In the genomic region with DNA sequence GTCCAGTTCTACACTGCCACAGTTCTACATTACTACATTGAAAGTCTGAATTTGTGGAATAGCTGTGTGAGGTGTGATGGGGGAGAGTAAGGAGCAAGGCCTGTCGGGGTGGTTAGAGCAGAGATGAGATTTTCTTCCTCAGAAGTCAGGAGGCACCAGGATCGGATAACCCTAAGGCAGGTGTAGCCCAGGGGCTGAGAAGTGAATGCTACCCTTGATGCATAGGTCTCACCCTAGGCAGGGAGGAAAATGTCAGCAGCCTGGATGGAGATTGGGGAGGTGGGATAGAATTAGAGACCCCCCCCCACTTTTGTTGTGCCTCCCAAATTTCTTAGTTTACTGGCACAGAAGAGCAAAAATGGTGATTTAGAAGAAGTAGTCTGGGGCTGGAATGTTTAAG, we compare ENCODE assay signal across 26 mouse cellular contexts. TPM values are rescaled to one million over a fixed set of nuclear protein-coding genes. Genes with fewer than 3 reads are reported as not detected.
"Had no signal": no experiment of that assay in that cellular context is flagged by ENCODE, and none has a peak within 500 bp of the region (broad histone marks: within the 10 kb centered on the region; RNA-seq: fewer than 3 reads in every experiment).

No protein-coding gene starts in this region.

- H3K4me1 ChIP-seq: liver, embryonic 12.5 days; megakaryocyte, embryonic 14.5 days had no signal

- H3K36me3 ChIP-seq: liver, embryonic 12.5 days; liver, embryonic 15.5 days; lung, embryonic 15.5 days; midbrain, embryonic 12.5 days; midbrain, embryonic 15.5 days; neural tube, embryonic 12.5 days; neural tube, embryonic 15.5 days; stomach, embryonic 15.5 days had no signal

- H3K9ac ChIP-seq: liver, embryonic 12.5 days; liver, embryonic 15.5 days; lung, embryonic 15.5 days; midbrain, embryonic 12.5 days; midbrain, embryonic 15.5 days; neural tube, embryonic 12.5 days; neural tube, embryonic 15.5 days; stomach, embryonic 15.5 days had no signal

- ATAC-seq: liver, embryonic 12.5 days; midbrain, embryonic 15.5 days had no signal

- H3K4me2 ChIP-seq: liver, embryonic 12.5 days; liver, embryonic 15.5 days; lung, embryonic 15.5 days; midbrain, embryonic 12.5 days; midbrain, embryonic 15.5 days; neural tube, embryonic 12.5 days; neural tube, embryonic 15.5 days; stomach, embryonic 15.5 days had no signal

- H3K27ac ChIP-seq: liver, embryonic 12.5 days; liver, embryonic 15.5 days; midbrain, embryonic 12.5 days; midbrain, embryonic 15.5 days; neural tube, embryonic 12.5 days; neural tube, embryonic 15.5 days had no signal

- DNase-seq: kidney, adult 8-10 months; kidney, postnatal 14 days; kidney, postnatal 4 days; left cerebral cortex, postnatal 4 days; liver; lung, adult 18-20 months; lung, postnatal 10 days; lung, postnatal 36 days; right cerebral cortex, adult 18-20 months; right cerebral cortex, postnatal 14 days; right cerebral cortex, postnatal 4 days; thymus, postnatal 25 days had no signal

- H3K4me3 ChIP-seq: liver, embryonic 12.5 days; liver, embryonic 15.5 days; lung, embryonic 15.5 days; megakaryocyte, embryonic 14.5 days; midbrain, embryonic 12.5 days; midbrain, embryonic 15.5 days; neural tube, embryonic 12.5 days; neural tube, embryonic 15.5 days; stomach, embryonic 15.5 days had no signal

- H3K27me3 ChIP-seq: liver, embryonic 12.5 days; liver, embryonic 15.5 days; lung, embryonic 15.5 days; midbrain, embryonic 12.5 days; midbrain, embryonic 15.5 days; neural tube, embryonic 12.5 days; neural tube, embryonic 15.5 days; stomach, embryonic 15.5 days had no signal

- H3K9me3 ChIP-seq: liver, embryonic 12.5 days; liver, embryonic 15.5 days; lung, embryonic 15.5 days; megakaryocyte, embryonic 14.5 days; midbrain, embryonic 12.5 days; midbrain, embryonic 15.5 days; neural tube, embryonic 12.5 days; neural tube, embryonic 15.5 days; stomach, embryonic 15.5 days had no signal

RNA-seq across cellular contexts. Expression of a gene that starts 4.2 kb away (rescaled TPM):
- total RNA-seq: layer of hippocampus, adult 18-20 months; layer of hippocampus, postnatal 14 days; left cerebral cortex, adult 8-10 months; left cerebral cortex, postnatal 14 days; left cerebral cortex, postnatal 4 days had no signal
- polyA plus RNA-seq: kidney, embryonic 16.5 days; liver, embryonic 12.5 days; liver, embryonic 15.5 days; lung, embryonic 15.5 days; midbrain, embryonic 12.5 days; midbrain, embryonic 15.5 days; neural tube, embryonic 12.5 days; neural tube, embryonic 15.5 days; stomach, embryonic 15.5 days had no signal
